Mouse (Mus musculus) thymus, adult 2 months (tissue): Measurements from ENCODE around the gene Ppp4r1.

Source experiments
- CTCF ChIP-seq: fragments of 200-500 bp; IDR thresholded peaks from 2 replicates; pipeline ENCODE4 v1.5.1; 2012; ENCODE audit warnings: mild to moderate bottlenecking, control low read depth, low read length, moderate library complexity, borderline replicate concordance; ENCODE audit not compliant: control insufficient read depth, poor library complexity, insufficient read depth; ENCODE audit errors: extremely low read depth
- POLR2A ChIP-seq: fragments of 200-500 bp; IDR thresholded peaks from 2 replicates; pipeline ENCODE4 v1.6.1; 2012; ENCODE audit warnings: mild to moderate bottlenecking, low read length, control low read depth, moderate library complexity; ENCODE audit not compliant: control insufficient read depth, poor library complexity, insufficient read depth; ENCODE audit errors: extremely low read depth

GRCm38 (mm10) chr17:65871641-65872041, 89.3 kb downstream of the Ppp4r1 start:
- TF ChIP-seq POLR2A (no peak), CTCF (no peak)
